Mouse (Mus musculus): ENCODE measurements around the gene Ccdc167.

The Ccdc167 gene

DNA sequence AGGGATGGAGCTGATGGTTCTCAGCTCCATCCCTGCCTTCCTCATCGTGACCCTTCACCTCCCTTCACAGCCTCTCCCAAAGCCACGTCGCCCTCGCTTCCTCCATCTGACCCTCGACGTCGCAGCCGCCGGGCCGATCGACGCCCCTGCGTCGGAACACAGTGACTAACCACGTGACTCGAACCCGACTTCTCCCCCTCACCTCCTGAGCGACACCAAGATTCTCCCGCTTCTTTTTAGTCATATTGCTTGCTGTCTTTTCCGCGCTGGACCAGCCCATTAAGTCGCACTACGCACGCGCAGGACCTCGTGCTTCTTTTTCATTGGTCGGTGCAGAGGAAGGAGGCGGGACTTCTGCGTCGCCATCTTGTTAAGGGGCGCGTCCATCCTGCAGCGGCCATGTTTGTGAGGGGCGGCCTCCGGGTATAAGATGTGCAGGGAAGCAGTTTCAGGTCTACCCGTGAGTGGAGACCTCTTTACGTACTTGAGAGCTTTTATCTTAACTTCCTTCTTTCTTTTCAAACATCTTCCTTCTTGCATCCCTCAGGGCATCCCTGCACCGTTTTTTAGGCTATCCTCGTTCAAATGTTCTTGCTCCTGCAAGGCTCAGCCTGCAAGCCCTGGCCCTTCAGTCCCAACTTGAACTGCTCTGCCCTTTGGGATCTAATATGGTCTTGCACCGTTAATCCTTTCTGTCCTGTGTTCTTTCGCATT is at the start of gene Ccdc167:
Ccdc167 (minus strand) TSS at position 313 of the 714 bp plus-strand sequence.
- CTCF ChIA-PET = interaction anchor here (0.8 kb wide), 1 partner anchor 55 kb away, joined by 3 read pairs; no protein-coding TSS in a partner anchor

DNA sequence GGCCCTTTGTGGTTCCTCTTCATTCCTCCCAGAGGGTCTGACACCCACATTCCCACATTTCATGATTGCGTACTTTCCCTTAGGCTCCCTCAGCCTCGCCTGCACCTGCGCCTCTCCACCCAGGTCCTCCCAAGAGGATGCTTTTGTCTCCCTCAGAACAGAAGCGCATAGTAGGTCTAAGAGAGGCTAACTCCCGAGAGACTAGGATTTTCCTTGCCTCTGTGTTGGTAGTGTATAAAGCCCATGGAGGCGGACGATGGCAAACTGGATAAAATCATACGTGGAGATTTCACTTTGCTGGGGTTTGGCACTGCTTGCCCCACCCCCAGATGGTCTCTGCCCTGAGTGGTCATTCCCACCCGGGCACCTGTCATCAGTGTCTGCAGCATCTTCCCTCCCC is 48.5 kb upstream of the Ccdc167 start:
- CTCF ChIA-PET = no interaction called here

DNA sequence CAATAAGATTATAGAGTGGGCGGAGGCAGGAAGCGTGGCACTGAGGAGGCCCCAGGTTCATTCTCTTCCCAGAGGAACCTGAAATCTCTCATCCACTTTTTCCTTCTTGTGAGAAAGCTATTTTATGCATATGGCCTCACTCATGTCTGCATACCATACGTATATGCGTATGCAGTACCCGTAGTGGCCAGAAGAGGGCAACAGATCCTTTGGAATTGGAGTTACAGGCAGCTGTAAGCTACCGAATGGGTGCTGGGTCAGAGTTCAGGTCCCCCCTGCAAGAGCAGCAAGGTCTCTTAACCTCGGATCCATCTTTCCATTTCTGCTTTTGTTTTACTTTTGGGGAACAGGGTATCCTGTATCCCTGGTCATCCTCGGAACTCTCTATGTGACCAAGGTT is 45.7 kb upstream of the Ccdc167 start:
- CTCF ChIA-PET = interaction anchor here (0.6 to 2.0 kb wide), 3 partner anchors 65 to 121 kb away, joined by 6 to 11 read pairs (median 8); no protein-coding TSS in a partner anchor

DNA sequence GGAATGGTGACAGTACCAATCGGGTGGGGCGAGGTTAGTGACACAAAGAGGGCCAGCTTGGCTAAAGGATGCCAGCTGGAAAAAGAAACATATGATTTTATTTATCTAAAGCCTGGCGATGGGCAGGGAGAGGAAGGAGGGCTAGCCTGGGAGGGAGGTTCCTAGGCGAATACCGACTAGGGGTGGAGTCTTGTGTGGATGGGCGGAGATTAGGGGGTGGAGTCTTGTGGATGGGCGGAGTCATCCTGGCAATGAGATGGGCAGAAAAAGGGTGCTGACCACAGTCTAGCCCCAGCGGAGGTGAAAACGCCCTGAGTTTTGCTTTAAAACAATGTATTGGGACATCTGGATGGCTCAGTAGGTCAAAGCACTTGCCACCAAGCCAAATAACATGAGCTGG is 45.1 kb upstream of the Ccdc167 start:
- CTCF ChIA-PET = interaction anchor here (0.6 to 2.0 kb wide), 4 partner anchors 64 to 154 kb away, joined by 6 to 14 read pairs (median 10); no protein-coding TSS in a partner anchor

DNA sequence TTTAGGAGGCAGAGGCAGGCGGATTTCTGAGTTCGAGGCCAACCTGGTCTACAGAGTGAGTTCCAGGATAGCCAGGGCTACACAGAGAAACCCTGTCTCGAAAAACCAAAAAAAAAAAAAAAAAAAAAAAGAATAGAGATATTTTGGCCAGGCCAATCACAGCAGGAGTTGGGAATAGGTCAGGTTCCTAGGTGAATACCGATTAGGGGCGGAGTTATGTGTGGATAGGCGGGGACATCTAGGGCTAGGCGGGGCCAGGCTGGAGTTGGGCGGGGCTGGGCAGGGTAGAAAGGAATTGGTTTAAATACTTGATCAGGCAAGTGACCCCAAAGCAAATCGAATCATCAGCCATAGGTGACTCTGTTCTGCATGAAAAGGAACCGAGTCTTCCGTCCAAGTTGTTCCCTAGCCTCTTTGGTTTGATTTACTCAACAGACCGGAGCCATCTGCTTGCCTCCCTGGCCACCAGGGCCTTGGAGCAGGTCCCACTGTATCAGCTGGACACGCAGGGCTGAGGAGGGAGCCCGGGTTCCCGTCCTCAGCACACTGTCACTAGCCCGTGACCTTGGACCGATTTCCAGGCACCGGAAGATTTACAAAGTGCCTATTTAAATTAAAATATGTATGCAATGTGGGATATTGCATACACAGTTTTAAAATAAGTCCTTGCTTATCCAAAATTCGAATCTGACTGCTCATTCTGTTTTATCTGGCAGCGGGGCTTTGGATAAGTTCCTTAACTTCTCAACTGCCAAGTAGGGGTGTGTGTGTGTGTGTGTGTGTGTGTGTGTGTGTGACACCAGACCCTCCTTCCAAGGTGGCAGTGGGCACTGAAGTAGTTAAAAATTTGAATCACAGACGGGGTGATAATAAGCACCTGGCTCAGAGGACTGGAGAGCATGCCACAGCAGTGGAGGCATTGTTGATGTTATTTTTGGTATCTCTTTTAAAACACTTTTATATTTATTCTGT is 43.8 kb upstream of the Ccdc167 start:
- CTCF ChIA-PET = interaction anchor here (0.7 to 2.0 kb wide), 3 partner anchors 103 to 152 kb away, joined by 6 to 14 read pairs (median 11); no protein-coding TSS in a partner anchor

DNA sequence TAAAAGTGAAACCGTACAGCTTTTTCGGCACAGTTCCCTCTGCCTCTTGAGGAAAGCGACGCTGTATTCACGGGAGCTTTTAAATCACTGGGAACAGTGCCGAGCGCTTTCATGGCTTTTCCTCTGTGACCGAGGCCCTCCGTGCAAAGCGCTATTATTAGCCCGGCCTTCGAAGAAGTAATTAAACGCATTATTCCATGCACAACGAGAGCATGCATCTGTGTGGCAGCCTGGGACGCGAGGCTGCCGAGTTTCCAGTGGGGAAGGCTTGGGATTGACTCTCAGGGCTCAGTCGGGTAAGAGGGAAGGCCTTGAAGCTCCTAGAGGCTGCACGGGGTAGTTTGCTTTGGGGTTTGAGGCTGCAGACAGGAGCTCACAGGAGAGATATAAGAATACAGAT is 43.1 kb upstream of the Ccdc167 start:
- CTCF ChIA-PET = interaction anchor here (0.6 kb wide), 1 partner anchor 162 kb away, joined by 3 read pairs; no protein-coding TSS in a partner anchor

DNA sequence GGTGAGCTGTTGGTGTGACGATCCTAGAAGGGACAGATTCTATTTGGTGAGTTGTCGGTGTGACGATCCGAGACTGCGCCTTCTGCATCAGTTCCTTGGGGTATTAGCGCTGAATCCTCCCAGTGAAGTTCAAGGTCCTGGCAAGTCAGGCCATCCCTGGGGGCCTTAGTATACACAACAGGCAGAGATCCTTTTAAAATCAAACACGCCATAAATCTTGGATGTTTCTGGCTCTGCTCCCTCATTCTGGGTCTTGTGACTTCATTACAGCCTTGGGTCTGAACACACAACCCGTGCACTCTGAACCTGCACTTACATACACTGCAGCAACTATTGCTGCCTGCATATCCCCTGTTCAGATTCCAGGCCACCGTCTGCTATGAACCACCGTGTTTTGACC is 39.5 kb upstream of the Ccdc167 start:
- CTCF ChIA-PET = no interaction called here

DNA sequence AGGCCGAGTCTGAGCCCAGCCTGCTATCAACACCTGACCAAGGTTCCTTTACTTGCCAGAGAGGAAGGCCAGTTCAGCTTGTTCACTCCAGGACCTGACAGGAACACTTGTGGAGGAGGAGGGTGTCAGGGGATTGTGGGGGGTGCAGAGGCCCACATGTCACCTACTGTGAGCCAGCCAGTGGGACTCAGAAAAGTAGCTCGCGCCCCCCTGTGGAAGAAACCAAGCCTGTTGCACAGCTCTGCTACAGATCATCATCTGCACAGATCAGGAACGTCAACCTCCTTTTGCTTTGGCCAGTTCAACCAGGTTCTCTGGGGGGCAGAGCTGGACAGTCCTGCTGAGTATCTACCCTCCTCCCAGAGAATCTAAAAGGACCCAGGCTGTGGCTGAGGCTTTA is 37.7 kb upstream of the Ccdc167 start:
- CTCF ChIA-PET = no interaction called here

DNA sequence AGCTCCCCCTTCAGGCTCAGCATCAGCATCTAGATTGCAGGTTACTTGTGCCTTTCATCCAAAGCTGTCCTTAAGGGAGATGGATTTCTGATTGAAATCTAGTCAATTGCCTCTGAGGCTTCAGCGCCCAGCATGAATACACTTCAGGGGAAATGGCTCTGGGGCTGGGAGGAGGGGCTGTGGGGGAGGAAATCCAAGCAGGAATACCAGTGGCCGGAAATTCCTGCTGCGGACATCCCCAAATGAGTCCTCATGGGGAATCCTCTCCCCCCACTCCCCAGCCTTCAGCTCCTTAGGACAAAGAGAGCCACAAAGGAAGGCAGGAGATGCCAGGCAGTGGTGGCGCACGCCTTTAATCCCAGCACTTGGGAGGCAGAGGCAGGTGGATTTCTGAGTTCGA is 30.6 kb upstream of the Ccdc167 start:
- CTCF ChIA-PET = interaction anchor here (0.6 kb wide), 1 partner anchor 9 kb away, joined by 10 read pairs; no protein-coding TSS in a partner anchor

DNA sequence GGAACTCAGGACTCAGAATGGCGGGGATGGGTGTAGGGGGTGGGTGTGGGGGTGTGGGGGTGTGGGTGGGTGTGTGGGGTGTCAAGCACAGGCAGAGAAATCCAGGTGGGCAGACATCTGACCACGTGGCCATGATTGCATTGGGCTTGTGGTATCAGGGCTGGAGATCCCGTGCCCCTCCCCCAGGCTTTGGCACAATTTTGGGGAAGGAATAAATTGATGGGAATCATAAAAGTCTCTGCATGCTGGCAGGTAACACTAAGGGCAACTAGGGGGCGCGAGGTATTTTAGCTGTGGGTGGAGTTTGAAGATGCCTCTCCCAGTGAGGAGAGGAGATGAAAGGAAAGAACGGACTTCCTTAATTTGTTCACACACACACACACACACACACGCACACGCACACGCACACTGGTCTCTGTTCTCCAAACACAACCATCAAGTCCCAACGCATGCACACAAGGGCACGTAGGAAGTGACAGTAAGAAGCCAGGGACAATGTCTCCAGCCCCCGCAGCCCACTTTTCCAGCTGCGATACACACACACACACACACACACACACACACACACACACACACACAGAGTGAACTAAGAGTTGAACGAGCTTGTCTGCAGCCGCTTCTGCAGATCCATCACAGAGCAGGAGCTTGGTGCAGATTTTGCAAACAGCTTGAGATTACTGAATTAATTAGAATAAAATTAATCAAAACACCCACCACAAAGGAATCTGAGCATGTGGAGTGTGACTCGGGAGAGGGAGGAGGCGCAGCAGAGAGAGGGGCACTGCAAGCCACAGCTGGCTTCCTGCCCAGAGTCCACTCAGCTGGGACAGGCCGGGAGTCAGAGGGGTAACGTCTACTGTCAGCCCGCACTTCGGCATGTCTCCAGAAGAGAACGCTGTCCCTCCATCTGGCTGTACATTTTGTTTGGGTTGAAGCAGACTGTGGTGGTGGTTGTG is 21.3 kb upstream of the Ccdc167 start:
- CTCF ChIA-PET = interaction anchor here (0.7 kb wide), 1 partner anchor 9 kb away, joined by 10 read pairs; no protein-coding TSS in a partner anchor

DNA sequence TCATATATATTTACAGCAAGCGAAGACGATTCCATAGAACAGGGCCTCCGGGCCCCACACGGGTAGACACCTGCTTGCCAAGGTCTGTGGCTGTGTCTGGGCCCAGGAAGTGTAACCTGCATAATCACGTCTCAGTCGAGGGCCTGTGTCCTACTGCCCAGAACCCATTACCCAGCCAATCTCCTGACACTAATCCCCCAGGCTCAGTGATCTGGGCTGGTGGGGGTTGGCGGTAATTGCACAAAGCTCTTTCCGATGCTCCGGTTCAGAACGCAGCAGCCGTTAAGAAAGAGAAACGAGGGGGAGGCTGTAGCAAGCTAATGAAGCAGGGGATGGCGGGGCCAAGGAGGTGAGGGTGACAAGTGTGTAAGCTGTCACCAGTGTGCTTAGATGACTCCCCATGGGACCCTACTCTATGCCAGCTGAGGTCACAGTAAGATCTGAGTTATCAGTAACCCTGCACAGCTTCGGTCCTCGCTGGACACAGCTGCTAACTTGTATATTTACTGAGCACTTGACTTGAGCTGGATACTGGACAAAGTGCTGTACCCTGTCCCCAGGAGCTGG is 19.7 kb upstream of the Ccdc167 start:
- CTCF ChIA-PET = no interaction called here

DNA sequence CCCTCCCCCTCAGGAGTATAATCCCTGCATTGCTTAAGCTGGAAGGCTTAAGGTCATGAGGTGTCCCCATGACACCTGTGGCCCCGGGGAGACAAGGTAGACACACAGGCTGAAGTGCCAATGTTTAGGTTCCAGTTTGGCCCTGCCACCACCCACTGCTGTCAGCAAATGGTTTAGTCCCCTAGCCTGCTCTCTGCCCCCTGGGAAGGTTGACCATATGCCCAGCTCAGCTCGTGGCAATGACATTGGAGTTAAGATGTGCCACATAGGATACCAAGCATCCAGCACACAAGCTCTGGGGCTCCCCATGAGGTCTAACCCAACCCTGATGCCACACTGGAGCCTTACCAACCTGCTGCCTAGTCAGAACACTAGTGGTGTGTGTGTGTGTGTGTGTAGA is 15.7 kb upstream of the Ccdc167 start:
- CTCF ChIA-PET = interaction anchor here (0.9 kb wide), 1 partner anchor 42 kb away, joined by 3 read pairs; no protein-coding TSS in a partner anchor

DNA sequence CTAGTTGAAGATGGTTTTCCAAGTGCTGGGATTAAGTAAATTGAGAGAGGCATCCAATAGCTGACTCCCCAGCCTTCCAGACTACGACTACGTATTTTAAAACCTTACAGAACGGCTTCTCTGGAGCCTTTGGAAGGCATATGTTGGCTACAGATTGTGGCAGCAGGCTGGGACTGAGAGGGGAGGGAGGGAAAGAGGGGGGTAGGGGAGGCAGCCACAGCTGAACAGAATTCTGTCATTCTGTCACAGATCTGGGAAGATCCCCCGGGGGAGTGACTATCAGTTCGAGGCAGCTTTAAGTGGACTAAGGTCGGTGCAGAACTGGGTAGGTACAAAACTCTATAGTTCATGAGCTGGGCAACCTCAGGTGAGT is 15.1 kb upstream of the Ccdc167 start:
- CTCF ChIA-PET = interaction anchor here (0.9 kb wide), 1 partner anchor 43 kb away, joined by 3 read pairs; no protein-coding TSS in a partner anchor

DNA sequence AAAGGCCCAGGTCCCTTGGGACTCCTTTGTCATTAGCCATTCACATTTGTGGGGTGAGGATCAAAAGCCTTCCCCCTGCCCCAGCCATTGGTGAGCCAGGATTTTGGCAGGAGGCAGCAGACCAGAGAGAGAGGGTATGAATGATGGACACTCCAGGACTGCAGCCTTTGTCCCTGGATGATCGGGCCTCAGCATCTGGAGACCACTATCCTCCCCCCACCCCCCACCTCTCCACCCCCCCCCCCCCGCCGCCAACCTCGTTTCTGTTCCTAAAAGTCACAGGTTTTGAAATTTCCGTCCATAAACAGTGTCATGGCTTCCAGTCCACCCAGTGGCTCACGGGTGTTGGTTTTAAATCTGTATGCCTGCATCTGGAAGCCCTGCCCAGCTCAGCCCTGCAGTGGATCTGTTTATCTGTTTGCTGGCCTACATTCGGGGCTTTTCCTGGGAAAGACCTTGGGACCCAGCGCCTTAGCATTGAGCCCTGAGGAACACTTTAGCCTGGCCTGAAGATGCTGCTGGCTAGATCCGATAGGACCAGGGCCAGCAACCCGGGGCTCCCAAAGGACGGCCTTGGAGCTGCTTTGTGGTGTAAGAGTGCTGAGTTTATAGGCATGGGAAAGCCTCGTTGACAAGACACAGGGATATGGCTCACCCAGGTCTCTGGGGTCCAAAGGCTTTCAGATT is 14.6 kb upstream of the Ccdc167 start:
- CTCF ChIA-PET = interaction anchor here (0.9 kb wide), 1 partner anchor 43 kb away, joined by 3 read pairs; no protein-coding TSS in a partner anchor

DNA sequence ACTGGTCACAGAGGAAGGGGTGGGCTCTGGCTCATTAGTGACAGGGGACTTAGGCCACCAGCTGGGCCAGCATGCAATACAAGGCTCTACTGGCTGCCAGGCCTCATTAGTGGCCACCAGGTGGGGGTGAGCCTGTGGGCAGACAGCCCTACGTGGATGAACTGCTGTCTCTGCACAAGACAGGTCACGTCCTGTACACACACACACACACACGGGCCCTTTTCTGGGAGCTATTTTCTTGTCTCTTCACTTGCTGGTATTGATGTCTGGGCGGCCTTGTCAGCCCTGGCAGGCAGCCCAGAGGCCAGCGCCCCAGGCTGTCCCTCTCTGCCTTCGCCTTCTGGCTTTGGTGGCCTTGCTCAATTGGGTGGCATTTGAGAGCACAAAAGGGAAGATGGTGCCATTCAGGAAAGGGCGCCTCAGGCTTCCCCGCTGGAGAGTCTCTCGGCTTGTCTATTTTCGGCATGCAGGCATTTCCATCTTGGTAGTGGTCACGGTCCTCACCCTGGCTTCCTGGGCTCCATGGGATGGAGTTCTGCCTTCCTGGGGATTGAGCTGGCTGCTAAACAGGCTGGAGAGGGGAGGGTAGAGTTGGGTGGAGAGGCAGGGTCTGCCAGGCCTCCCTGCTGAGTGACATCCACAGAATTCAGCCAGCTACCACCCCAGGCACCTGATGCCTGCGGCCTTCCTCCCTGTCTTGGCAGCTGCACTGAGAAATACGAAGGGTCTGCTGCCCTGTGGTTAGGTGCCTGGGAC is 13.8 kb upstream of the Ccdc167 start:
- CTCF ChIA-PET = no interaction called here

DNA sequence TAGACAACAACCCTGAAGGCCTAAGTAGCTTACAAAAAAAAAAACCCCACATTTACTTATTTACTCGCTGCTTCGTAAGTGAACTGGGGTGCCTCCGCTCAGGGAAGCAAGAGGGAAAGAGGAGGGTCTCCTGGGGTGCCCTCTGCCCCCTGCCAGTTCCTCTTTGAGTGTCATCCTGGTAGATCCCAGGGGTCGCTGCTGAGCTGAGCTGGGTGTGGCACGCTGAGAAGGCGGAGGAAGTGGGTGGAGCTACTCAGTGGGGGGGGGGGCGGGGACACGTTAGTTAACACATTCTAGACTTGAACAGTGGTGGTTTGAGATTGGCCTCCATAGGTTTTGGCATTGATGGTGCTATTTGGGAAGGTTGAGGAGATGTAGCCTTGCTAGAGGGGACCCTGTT is 11.2 kb upstream of the Ccdc167 start:
- CTCF ChIA-PET = no interaction called here

DNA sequence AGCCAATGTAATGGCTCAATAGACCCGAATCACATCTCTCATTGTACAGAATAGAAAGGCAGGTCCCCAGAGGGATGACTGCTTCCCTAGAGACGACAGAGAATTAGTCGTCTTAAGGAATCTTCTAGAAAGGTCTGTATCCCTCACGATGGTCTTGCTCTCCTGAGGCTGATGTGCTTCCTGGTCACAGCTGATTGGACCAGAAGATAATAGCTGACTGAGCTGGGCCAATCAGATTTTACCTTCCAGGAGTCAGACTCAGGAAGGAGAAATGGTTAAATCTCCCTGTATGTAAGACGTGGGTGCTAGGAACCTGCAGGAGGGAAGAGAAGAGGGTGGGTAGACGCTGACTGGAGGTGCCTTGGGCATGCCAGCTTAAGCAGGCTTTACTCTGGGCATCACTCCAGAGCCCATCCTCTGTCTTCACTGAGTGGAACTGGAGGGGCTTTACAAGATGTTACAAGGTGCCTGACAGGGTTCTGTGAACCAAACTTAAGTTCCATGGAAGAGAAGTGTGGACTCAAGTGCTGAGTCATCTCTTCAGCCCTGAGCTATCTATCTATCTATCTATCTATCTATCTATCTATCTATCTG is 8.3 kb upstream of the Ccdc167 start:
- CTCF ChIA-PET = no interaction called here

DNA sequence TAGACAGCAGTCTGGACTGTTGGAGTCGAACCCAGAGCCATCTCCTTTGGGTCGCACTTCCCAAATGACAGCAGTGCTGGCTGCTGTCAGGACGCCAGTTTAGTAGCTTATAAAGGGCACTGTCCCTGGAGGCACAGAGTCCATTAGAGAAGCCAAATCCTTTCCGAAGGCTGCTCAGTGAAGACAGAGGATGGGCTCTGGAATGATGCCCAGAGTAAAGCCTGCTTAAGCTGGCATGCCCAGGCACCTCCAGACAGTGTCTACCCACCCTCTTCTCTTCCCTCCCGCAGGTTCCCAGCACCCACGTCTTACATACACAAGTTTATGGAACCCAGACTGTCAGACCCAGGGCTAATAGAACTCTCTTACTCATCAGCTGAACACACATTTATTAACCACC is 7.8 kb upstream of the Ccdc167 start:
- CTCF ChIA-PET = no interaction called here

DNA sequence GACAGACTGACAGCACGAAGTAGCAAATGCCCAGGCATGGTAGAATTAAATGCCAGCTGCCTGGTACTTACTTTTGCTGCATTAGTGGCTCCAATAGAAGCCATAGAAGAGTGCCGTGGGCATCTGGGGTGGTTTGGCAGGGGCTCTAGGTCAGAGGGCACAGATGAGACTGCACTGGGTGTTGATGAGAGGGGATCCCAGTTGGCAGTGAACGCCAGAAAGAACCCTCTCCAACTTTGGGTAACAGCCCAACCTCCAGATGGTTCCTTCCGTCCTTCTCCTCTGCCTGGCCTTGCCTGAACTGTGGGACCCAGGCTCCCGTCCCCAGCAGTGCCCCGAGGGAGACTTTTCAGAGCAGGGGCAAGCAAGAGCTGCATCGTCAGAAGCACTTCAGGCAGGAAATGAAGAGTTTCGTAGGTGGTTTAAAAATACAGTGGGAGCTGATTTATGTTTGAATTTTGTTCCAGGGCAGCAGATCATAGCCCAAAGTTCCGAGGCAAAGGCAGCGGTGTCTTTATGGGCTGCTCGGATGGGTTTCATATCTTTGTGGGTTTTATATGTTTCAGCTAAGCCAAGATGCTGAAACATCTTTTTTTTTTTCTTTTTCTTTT is 4.0 kb upstream of the Ccdc167 start:
- CTCF ChIA-PET = no interaction called here

All from spleen, embryonic (tissue).